Mouse (Mus musculus): ENCODE measurements at regions not wholly inside any gene's neighbourhood (a gene's known extent, or its start where the extent isn't known, plus 50 kb on each side); places are given as distances from the start of the nearest gene placed in this dataset.

DNA sequence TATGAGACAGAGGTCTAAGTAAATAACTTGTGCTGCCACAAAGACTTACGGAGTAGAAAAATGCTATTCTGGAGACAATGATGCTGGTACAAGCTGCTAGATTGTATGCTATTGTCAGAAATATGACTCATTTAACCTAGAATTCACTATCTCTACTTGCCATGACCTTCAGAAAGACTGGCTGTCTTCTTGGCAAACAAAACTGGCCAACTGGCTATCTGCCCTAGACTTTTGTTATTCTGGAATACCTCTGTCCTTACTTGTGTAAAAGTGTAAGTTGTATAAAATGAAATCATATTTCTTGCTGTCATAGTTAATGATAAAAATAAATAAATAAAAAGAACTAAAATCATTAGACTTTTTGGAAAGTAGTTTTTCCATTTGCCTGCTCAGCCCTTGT lies 491.1 kb upstream of the Dsel start:
- Histone ChIP-seq H3K4me1 (ENCODE audit: control insufficient read depth, insufficient read depth, low read length) (no peaks in the 10 kb centered on the region), H3K4me3 (ENCODE audit: insufficient read depth, low read length) (no peak overlapping the region), H3K27ac (ENCODE audit: insufficient read depth, low read length) (no peak overlapping the region)
- no peak for TF ChIP-seq POLR2A (IDR thresholded peaks at IDR 0.05; ENCODE audit: extremely low read depth, insufficient read depth, low read length)
- TF ChIP-seq CTCF (IDR thresholded peaks at IDR 0.05; ENCODE audit: extremely low read depth, insufficient read depth, low read length): no peak
